Mouse (Mus musculus) neural tube, embryonic 14.5 days (tissue): ENCODE measurements at regions not wholly inside any gene's neighbourhood (a gene's known extent, or its start where the extent isn't known, plus 50 kb on each side); places are given as distances from the start of the nearest gene placed in this dataset.
A peak's percentile ranks its signal among the peaks of the same experiment; 100 is the strongest.

Experiments used
- ATAC-seq: fragments of 200-750 bp; cut with Nextera tagmentation; 2 replicates; pipeline ENCODE4 v1.8.0; 2017; ENCODE audit warnings: low read depth, mild to moderate bottlenecking, moderate TSS enrichment, moderate library complexity
- H3K27ac ChIP-seq: fragments of 300-500 bp; sonication (generic); 2 replicates; pipeline ENCODE4 v1.5.1; 2014; ENCODE audit warnings: low read depth, mild to moderate bottlenecking, control low read depth, low read length, moderate library complexity, mixed read lengths
- H3K27me3 ChIP-seq: fragments of 300-500 bp; sonication (generic); 2 replicates; pipeline ENCODE4 v1.6.1; 2014; ENCODE audit warnings: low read length; ENCODE audit not compliant: control insufficient read depth, insufficient read depth
- H3K36me3 ChIP-seq: fragments of 300-500 bp; sonication (generic); 2 replicates; pipeline ENCODE4 v1.6.1; 2014; ENCODE audit warnings: low read length, mixed read lengths; ENCODE audit not compliant: control insufficient read depth, insufficient read depth
- H3K4me1 ChIP-seq: fragments of 300-500 bp; sonication (generic); 2 replicates; pipeline ENCODE4 v1.6.1; 2014; ENCODE audit warnings: low read length; ENCODE audit not compliant: control insufficient read depth, insufficient read depth
- H3K4me2 ChIP-seq: fragments of 300-500 bp; sonication (generic); 2 replicates; pipeline ENCODE4 v1.6.1; 2014; ENCODE audit warnings: mild to moderate bottlenecking, low read depth, low read length, control low read depth
- H3K4me3 ChIP-seq: fragments of 300-500 bp; sonication (generic); 2 replicates; pipeline ENCODE4 v1.5.1; 2014; ENCODE audit warnings: low read depth, low read length, control low read depth, mixed read lengths
- H3K9ac ChIP-seq: fragments of 300-500 bp; sonication (generic); replicated peaks from 2 replicates; pipeline ENCODE4 v1.6.1; 2014; ENCODE audit warnings: low read depth, mild to moderate bottlenecking, control low read depth, low read length, mixed read lengths
- H3K9me3 ChIP-seq: fragments of 300-500 bp; sonication (generic); 2 replicates; pipeline ENCODE4 v1.6.1; 2016; ENCODE audit warnings: low read length; ENCODE audit not compliant: control insufficient read depth
- WGBS: fragments of 180-500 bp; shearing (Covaris S2); extraction: QIAGEN DNeasy Blood & Tissue Kit; methylation state at CpG from one replicate; pipeline ENCODE4 v1.1.7; 2014; 5-methylcytosine and 5-hydroxymethylcytosine counted together

GRCm38 (mm10) chr17:85919868-85920267 lies 225.1 kb downstream of the Srbd1 start:
- no peaks in the 10 kb centered on the region for H3K4me1 ChIP-seq
- H3K9ac ChIP-seq: no peak overlapping the region
- no peak overlapping the region for H3K4me3 ChIP-seq
- H3K9me3 ChIP-seq: no peaks in the 10 kb centered on the region
- H3K36me3 ChIP-seq: no peaks in the 10 kb centered on the region
- H3K27ac ChIP-seq: no peak overlapping the region
- no peak for ATAC-seq
- H3K27me3 ChIP-seq: no peaks in the 10 kb centered on the region
- H3K4me2 ChIP-seq: no peak overlapping the region
- WGBS: 88% methylated on average over 7 of the region's 7 CpGs

DNA sequence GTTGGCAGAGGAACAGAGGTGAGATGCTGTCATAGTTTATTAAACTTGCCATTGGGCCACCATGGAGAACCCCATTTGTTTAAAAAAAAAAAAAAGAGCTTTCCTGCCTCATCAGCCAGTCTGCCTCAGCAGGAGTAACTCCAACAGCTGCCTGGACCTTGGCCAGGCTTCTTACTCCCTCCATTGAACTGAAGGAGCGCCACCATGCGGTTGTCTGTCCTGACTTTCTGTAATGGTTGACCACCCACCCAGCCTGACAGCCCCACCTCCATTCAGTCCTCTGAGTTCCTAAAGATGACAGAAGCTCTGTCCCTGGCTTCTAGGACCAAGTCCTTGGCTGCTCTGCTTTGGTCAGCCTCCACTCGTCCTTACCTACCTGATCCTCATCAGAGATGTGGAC lies 227.8 kb upstream of the Six2 start:
- no peak for ATAC-seq
- H3K4me1 ChIP-seq: no peaks in the 10 kb centered on the region
- H3K27me3 ChIP-seq: no peaks in the 10 kb centered on the region
- no peaks in the 10 kb centered on the region for H3K36me3 ChIP-seq
- H3K4me3 ChIP-seq: no peak overlapping the region
- no peak overlapping the region for H3K9ac ChIP-seq
- WGBS: 97% methylated on average over 3 of the region's 3 CpGs
- H3K4me2 ChIP-seq: no peak overlapping the region
- no peak overlapping the region for H3K27ac ChIP-seq
- no peaks in the 10 kb centered on the region for H3K9me3 ChIP-seq

- 74% methylated on average over 6 of the region's 6 CpGs for WGBS
- Histone ChIP-seq H3K27me3 (no peaks in the 10 kb centered on the region), H3K4me3 (no peak overlapping the region), H3K4me2 (no peak overlapping the region), H3K27ac (no peak overlapping the region), H3K9ac (no peak overlapping the region), H3K9me3 (no peaks in the 10 kb centered on the region), H3K4me1 (no peaks in the 10 kb centered on the region), H3K36me3 (no peaks in the 10 kb centered on the region)
- ATAC-seq: no peak
These were observed 226.0 kb upstream of the Six2 start for GRCm38 (mm10) chr17:85914062-85914461.

DNA sequence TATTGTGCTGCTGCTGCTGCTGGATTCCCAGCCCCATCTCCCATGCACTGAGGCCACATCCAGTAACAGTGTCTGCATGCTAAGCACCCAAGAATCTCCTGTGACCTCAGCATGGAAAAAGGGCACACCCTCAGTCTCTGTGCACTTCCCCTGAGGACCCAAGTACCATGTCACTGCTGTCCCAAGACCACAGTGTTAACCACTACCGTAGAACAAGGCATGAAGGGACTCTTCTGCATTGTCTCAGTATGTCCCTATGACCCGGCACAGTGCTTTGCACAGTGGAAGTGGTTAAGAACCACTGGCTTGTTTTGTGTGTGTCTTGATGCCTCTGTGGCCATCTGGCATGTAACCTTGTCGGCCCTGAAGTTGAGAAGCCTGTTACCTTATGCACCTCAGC lies 220.6 kb upstream of the Six2 start:
- no peaks in the 10 kb centered on the region for H3K4me1 ChIP-seq
- H3K9me3 ChIP-seq: no peaks in the 10 kb centered on the region
- no peak overlapping the region for H3K4me2 ChIP-seq
- no peak for ATAC-seq
- H3K36me3 ChIP-seq: no peaks in the 10 kb centered on the region
- WGBS: 97% methylated on average over 3 of the region's 3 CpGs
- H3K27ac ChIP-seq: no peak overlapping the region
- no peak overlapping the region for H3K9ac ChIP-seq
- no peak overlapping the region for H3K4me3 ChIP-seq
- no peaks in the 10 kb centered on the region for H3K27me3 ChIP-seq

DNA sequence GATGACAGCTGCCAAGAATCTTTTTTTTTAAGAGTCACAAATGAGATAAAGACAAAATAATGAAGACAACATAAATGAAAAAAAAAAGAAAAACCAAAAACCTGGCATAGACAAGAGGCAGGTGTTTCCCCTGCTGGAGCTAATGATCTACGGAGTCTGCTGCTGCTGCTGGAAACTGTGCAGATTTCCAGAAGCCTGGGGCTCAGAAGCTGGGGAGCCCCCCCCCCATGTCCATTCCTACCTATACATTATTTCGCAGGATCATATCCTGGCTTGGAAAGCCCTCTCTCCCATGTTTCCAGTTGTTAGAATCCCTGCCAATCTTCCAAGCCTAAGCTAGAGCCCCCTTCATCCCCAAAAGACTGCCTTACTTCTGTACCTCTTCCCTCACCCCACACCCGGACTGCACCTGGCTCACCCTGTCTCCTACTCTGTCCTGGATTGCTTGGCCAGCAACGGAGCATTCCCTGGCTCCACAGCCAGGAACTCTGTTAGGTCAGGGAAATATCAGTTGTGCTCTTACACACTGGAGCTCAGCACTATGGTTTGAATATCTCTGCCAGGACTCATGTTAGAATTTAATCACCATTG lies 218.6 kb upstream of the Six2 start:
- Histone ChIP-seq H3K27me3 (no peaks in the 10 kb centered on the region), H3K4me1 (no peaks in the 10 kb centered on the region), H3K27ac (no peak overlapping the region), H3K4me2 (no peak overlapping the region), H3K9me3 (no peaks in the 10 kb centered on the region), H3K36me3 (no peaks in the 10 kb centered on the region), H3K9ac (no peak overlapping the region), H3K4me3 (no peak overlapping the region)
- ATAC-seq: no peak
- 72% methylated on average over 4 of the region's 4 CpGs for WGBS

DNA sequence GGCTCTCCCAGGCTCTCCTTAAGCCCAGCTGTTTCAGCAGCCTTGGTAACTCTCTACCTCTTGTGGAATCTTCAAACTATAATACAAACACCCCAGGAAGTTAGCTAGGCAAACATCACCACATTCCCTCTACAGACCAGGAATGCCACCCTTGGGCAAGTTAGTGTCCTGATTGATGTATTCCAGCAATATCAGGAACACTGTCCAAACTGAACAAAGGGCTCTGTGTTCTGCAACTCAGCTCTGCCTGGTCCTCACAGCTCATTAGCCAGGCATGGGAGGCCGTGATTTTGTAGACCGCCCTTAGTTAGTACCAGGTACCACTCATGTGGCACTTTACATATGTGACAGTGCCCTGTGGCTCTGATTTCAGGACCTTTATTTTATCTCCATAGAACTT lies 214.5 kb upstream of the Six2 start:
- no peaks in the 10 kb centered on the region for H3K36me3 ChIP-seq
- H3K4me1 ChIP-seq: no peaks in the 10 kb centered on the region
- H3K27me3 ChIP-seq: no peaks in the 10 kb centered on the region
- no peak overlapping the region for H3K27ac ChIP-seq
- 72% methylated on average over 2 of the region's 2 CpGs for WGBS
- no peak for ATAC-seq
- no peak overlapping the region for H3K4me3 ChIP-seq
- H3K9me3 ChIP-seq: no peaks in the 10 kb centered on the region
- H3K4me2 ChIP-seq: no peak overlapping the region
- no peak overlapping the region for H3K9ac ChIP-seq

- H3K9me3 ChIP-seq: no peaks in the 10 kb centered on the region
- no peak overlapping the region for H3K27ac ChIP-seq
- no peak overlapping the region for H3K4me3 ChIP-seq
- H3K36me3 ChIP-seq: no peaks in the 10 kb centered on the region
- H3K4me2 ChIP-seq: no peak overlapping the region
- H3K4me1 ChIP-seq: no peaks in the 10 kb centered on the region
- H3K9ac ChIP-seq: no peak overlapping the region
- no peaks in the 10 kb centered on the region for H3K27me3 ChIP-seq
- 80% methylated on average over 6 of the region's 6 CpGs for WGBS
- ATAC-seq: no peak
These were observed 211.0 kb upstream of the Six2 start for GRCm38 (mm10) chr17:85899096-85899495.

- WGBS: 61% methylated on average over 5 of the region's 5 CpGs
- Histone ChIP-seq H3K27me3 (no peaks in the 10 kb centered on the region), H3K4me2 (no peak overlapping the region), H3K9ac (no peak overlapping the region), H3K9me3 (no peaks in the 10 kb centered on the region), H3K36me3 (no peaks in the 10 kb centered on the region), H3K27ac (no peak overlapping the region), H3K4me3 (no peak overlapping the region), H3K4me1 (no peaks in the 10 kb centered on the region)
- peak; percentile 24; the same call in 1 of the 2 replicates for ATAC-seq
These were observed 207.9 kb upstream of the Six2 start for GRCm38 (mm10) chr17:85895978-85896377.

DNA sequence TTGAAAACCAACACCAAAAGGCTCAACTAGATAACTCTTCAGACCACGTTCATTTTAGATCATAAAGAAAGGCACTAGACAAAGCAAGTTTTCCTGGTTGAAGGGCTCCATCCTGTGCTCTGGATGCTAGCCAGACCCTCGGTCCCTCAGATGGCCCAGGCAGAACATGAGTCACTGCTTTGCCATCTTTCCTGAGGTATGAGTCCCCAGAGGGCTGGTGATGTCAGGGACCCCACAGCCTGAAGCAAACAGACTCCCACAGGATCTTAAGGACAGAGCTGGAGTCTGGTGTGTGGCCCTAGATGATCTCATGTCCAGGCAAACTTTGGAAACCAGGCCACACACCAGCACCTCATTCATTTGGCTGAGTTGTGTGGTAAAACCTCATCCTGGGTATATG lies 203.2 kb upstream of the Six2 start:
- WGBS: 65% methylated on average over 2 of the region's 2 CpGs
- no peak for ATAC-seq
- no peak overlapping the region for H3K27ac ChIP-seq

More for the DNA sequence above, 203.2 kb upstream of the Six2 start:
- H3K9ac ChIP-seq: no peak overlapping the region
- H3K9me3 ChIP-seq: no peaks in the 10 kb centered on the region
- no peaks in the 10 kb centered on the region for H3K27me3 ChIP-seq
- H3K36me3 ChIP-seq: no peaks in the 10 kb centered on the region
- no peak overlapping the region for H3K4me2 ChIP-seq
- H3K4me1 ChIP-seq: no peaks in the 10 kb centered on the region
- no peak overlapping the region for H3K4me3 ChIP-seq
